Mouse (Mus musculus): Measurements from ENCODE around the gene Iqch. TPM values are rescaled to one million over a fixed set of nuclear protein-coding genes. Genes with fewer than 3 reads are reported as not detected.

Iqch gene
- polyA plus RNA-seq, 1 experiment from 2014 or later: not detected

DNA sequence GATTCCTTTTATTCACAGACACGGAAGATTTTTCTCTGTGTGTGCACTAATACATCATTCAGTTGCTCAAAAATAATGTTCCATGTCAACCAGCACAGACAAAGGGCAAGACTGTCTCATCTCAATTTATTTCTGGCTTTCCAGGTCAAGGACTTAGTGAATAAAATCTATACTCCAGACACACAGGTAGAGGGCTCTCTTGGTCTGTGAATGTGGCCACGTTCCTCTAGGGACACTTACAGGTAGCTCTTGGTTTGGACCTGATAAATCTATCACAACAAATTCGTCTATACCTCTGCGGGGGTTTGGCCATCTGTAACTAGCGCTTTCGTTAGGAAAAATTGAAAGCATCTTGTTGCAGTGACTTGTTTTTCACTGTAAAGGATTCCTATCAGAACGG, 29.4 kb downstream of the Iqch start:
- no peak overlapping the region for H3K9ac ChIP-seq (replicated peaks; ENCODE audit: low read length)
- no peak overlapping the region for H3K27ac ChIP-seq (ENCODE audit: low read length)
- H3K4me3 ChIP-seq (ENCODE audit: low read length): no peak overlapping the region
- no peaks in the 10 kb centered on the region for H3K36me3 ChIP-seq (ENCODE audit: insufficient read depth, low read length)
- no peak for ATAC-seq (ENCODE audit: low FRiP score, low TSS enrichment)
- H3K4me1 ChIP-seq (ENCODE audit: insufficient read depth, low read length): peaks cover 24% of the 10 kb centered on the region
- H3K4me2 ChIP-seq (replicated peaks; ENCODE audit: low read depth, low read length): no peak overlapping the region
- no peaks in the 10 kb centered on the region for H3K27me3 ChIP-seq (ENCODE audit: insufficient read depth, low read length)
- no peaks in the 10 kb centered on the region for H3K9me3 ChIP-seq (ENCODE audit: low read length)
- 68% methylated on average over 7 of the region's 7 CpGs for WGBS

DNA sequence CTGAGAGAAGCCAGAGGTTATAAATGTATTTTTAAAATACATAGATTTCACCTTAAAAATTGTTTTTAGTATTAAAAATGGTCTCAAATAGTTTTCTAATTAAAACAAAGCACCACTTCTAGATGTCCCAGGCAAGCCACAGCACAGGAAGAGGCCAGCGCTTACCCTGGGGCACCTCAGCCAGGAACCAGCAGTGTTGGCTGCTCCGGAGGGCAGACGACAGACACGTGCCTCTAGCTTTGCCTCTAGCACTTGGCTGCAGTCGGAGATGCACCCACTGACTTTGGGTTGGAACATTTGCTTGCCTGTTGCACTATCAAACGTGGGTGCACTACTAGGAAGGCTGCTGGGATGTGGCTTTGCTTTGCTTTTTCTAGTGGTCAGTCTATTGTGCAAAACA, 30.4 kb downstream of the Iqch start:
- no peaks in the 10 kb centered on the region for H3K27me3 ChIP-seq (ENCODE audit: insufficient read depth, low read length)
- H3K9ac ChIP-seq (replicated peaks; ENCODE audit: low read length): no peak overlapping the region
- WGBS: 28% methylated on average over 6 of the region's 6 CpGs
- H3K4me1 ChIP-seq (ENCODE audit: insufficient read depth, low read length): peaks cover 24% of the 10 kb centered on the region
- no peaks in the 10 kb centered on the region for H3K9me3 ChIP-seq (ENCODE audit: low read length)
- no peak overlapping the region for H3K4me2 ChIP-seq (replicated peaks; ENCODE audit: low read depth, low read length)
- no peak overlapping the region for H3K4me3 ChIP-seq (ENCODE audit: low read length)
- H3K36me3 ChIP-seq (ENCODE audit: insufficient read depth, low read length): no peaks in the 10 kb centered on the region
- ATAC-seq (ENCODE audit: low FRiP score, low TSS enrichment): no peak
- H3K27ac ChIP-seq (ENCODE audit: low read length): no peak overlapping the region

DNA sequence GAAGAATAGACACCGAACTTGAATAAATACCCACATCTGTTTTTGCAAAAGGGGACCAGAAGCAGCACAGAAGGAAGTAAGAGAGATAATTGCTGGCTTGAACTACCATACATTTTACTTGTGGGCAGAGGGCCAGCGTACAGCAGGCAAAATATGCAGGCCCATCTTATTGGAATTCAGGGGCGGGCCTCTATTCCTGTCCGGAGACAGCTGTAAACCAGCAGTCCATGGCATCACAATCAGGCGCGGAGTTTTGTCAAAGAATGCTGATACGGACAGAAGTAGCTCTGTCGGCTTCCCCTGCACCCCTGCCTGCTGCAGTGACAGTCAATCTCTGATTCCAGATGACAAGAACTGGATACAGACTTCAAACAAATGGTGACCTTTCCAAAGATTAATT, 33.5 kb downstream of the Iqch start:
- Histone ChIP-seq H3K36me3 (ENCODE audit: insufficient read depth, low read length) (no peaks in the 10 kb centered on the region), H3K4me3 (ENCODE audit: low read length) (no peak overlapping the region), H3K4me1 (ENCODE audit: insufficient read depth, low read length) (peaks cover 24% of the 10 kb centered on the region), H3K4me2 (replicated peaks; ENCODE audit: low read depth, low read length) (peak overlapping the region; percentile 8; the same call in 1 of the 2 replicates), H3K27me3 (ENCODE audit: insufficient read depth, low read length) (no peaks in the 10 kb centered on the region), H3K9ac (replicated peaks; ENCODE audit: low read length) (no peak overlapping the region), H3K9me3 (ENCODE audit: low read length) (no peaks in the 10 kb centered on the region), H3K27ac (ENCODE audit: low read length) (no peak overlapping the region)
- ATAC-seq (ENCODE audit: low FRiP score, low TSS enrichment): no peak
- WGBS: 26% methylated on average over 8 of the region's 8 CpGs

DNA sequence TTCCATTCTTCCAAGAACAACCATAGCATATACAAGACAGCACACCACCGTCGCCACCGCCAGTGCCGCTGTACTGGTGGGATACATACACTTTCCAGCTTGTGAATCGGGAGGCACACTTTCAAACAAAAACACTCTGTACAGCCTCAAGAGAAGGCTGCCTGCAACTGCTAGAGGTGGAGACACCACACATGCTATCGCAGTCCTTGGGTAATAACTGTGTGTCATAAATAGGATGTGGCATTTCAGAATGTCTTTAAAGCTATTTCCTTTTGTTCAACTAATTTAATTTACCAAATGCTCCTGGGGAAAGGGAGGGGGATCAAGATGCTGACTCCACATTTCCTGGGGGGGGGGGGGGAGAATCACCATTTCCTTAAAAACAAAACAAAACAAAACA, 34.0 kb downstream of the Iqch start:
- no peak for ATAC-seq (ENCODE audit: low FRiP score, low TSS enrichment)
- Histone ChIP-seq H3K36me3 (ENCODE audit: insufficient read depth, low read length) (no peaks in the 10 kb centered on the region), H3K9ac (replicated peaks; ENCODE audit: low read length) (no peak overlapping the region), H3K27ac (ENCODE audit: low read length) (0 out of 2 replicates have a peak overlapping the region, but pooled peaks have one; percentile 10), H3K4me3 (ENCODE audit: low read length) (no peak overlapping the region), H3K9me3 (ENCODE audit: low read length) (no peaks in the 10 kb centered on the region), H3K27me3 (ENCODE audit: insufficient read depth, low read length) (no peaks in the 10 kb centered on the region), H3K4me2 (replicated peaks; ENCODE audit: low read depth, low read length) (peak overlapping the region; percentile 8; the same call in 1 of the 2 replicates), H3K4me1 (ENCODE audit: insufficient read depth, low read length) (peaks cover 24% of the 10 kb centered on the region)
- WGBS: 72% methylated on average over 6 of the region's 6 CpGs

DNA sequence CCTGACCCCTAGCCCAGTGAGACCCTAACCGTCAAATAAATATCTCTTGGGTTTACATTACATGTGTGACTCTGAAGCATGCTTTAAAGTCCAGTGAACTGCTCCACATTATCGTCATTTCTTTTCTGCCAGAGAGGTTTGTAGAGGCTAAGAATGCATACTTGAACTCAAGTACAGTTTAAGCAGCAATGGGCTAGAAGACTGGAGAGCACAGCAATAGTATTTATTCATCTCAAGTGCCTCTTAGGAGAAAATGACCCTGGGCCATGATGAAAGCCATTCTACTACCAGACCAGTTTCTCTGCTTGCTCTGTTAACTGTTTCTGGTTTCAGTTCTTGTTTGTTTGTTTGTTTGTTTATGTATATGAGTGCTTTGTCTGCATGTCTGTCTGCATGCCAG, 38.9 kb downstream of the Iqch start:
- Histone ChIP-seq H3K9me3 (ENCODE audit: low read length) (no peaks in the 10 kb centered on the region), H3K36me3 (ENCODE audit: insufficient read depth, low read length) (no peaks in the 10 kb centered on the region), H3K27ac (ENCODE audit: low read length) (no peak overlapping the region), H3K9ac (replicated peaks; ENCODE audit: low read length) (no peak overlapping the region), H3K27me3 (ENCODE audit: insufficient read depth, low read length) (no peaks in the 10 kb centered on the region), H3K4me1 (ENCODE audit: insufficient read depth, low read length) (peaks cover 4% of the 10 kb centered on the region; the same call in 1 of the 2 replicates), H3K4me3 (ENCODE audit: low read length) (no peak overlapping the region), H3K4me2 (replicated peaks; ENCODE audit: low read depth, low read length) (no peak overlapping the region)
- 82% methylated on average over 2 of the region's 2 CpGs for WGBS
- no peak for ATAC-seq (ENCODE audit: low FRiP score, low TSS enrichment)

DNA sequence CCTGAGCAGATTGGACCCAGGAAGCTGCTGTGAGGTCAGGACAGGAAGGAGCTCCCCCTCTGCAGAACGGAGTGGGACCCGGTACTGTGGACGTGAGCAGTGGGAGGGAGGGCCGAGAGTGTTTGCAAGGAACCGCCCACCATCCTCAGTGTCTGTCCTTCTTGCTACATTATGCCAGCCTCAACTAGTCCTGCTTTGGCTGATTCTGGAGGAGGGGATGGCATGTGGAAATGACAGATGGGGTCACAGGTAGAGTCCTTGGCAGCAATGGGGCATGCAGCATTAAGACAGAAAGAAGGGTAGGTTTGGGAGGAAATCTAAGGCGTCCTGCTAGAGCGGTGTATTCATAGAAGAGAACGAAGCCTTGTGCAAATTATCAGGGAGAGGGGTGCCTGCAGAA, 40.4 kb downstream of the Iqch start:
- Histone ChIP-seq H3K27me3 (ENCODE audit: insufficient read depth, low read length) (no peaks in the 10 kb centered on the region), H3K36me3 (ENCODE audit: insufficient read depth, low read length) (no peaks in the 10 kb centered on the region), H3K4me3 (ENCODE audit: low read length) (no peak overlapping the region), H3K4me2 (replicated peaks; ENCODE audit: low read depth, low read length) (no peak overlapping the region), H3K27ac (ENCODE audit: low read length) (no peak overlapping the region), H3K4me1 (ENCODE audit: insufficient read depth, low read length) (no peaks in the 10 kb centered on the region), H3K9me3 (ENCODE audit: low read length) (no peaks in the 10 kb centered on the region), H3K9ac (replicated peaks; ENCODE audit: low read length) (no peak overlapping the region)
- no peak for ATAC-seq (ENCODE audit: low FRiP score, low TSS enrichment)
- WGBS: 58% methylated on average over 8 of the region's 8 CpGs

DNA sequence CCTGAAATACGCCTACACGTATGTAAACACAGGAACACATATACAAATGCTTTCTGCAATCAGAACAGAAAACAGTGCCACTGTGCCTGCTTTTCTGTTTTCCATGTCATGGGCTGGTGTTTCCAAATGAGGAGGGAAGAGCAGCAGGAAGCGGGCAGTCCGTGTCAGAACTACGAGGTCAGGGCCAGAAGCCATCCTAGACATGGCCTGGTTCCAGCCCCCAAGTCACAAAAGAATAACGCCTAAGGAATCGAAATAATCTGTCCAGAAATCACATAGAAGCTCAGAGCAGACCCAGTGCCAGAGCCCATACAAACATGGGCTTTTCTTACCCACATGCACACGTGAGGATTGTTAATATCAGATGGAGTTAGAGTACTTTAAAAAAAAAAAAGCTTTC, 45.4 kb downstream of the Iqch start:
- H3K9ac ChIP-seq (replicated peaks; ENCODE audit: low read length): no peak overlapping the region
- H3K4me2 ChIP-seq (replicated peaks; ENCODE audit: low read depth, low read length): no peak overlapping the region
- H3K4me1 ChIP-seq (ENCODE audit: insufficient read depth, low read length): no peaks in the 10 kb centered on the region
- ATAC-seq (ENCODE audit: low FRiP score, low TSS enrichment): no peak
- no peaks in the 10 kb centered on the region for H3K27me3 ChIP-seq (ENCODE audit: insufficient read depth, low read length)
- H3K36me3 ChIP-seq (ENCODE audit: insufficient read depth, low read length): no peaks in the 10 kb centered on the region
- H3K4me3 ChIP-seq (ENCODE audit: low read length): no peak overlapping the region
- no peak overlapping the region for H3K27ac ChIP-seq (ENCODE audit: low read length)
- WGBS: 72% methylated on average over 8 of the region's 8 CpGs
- no peaks in the 10 kb centered on the region for H3K9me3 ChIP-seq (ENCODE audit: low read length)

DNA sequence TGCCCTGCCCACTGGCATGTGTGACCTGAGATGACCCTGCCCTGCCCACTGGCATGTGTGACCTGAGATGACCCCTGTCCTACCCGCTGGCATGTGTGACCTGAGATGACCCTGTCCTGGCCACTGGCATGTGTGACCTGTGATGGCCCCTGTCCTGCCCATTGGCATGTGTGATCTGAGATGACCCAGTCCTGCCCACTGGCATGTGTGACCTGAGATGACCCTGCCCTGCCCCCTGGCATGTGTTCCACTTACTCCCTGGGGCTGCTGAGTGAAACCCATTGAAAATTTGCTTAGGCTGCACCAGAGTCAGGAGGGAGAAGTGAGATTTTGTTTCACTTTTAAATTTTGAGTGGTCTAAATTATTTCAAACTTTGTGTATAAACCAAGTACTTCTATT, 46.0 kb downstream of the Iqch start:
- H3K27me3 ChIP-seq (ENCODE audit: insufficient read depth, low read length): no peaks in the 10 kb centered on the region
- no peak overlapping the region for H3K4me3 ChIP-seq (ENCODE audit: low read length)
- H3K4me2 ChIP-seq (replicated peaks; ENCODE audit: low read depth, low read length): no peak overlapping the region
- no peaks in the 10 kb centered on the region for H3K4me1 ChIP-seq (ENCODE audit: insufficient read depth, low read length)
- H3K27ac ChIP-seq (ENCODE audit: low read length): no peak overlapping the region
- H3K9me3 ChIP-seq (ENCODE audit: low read length): no peaks in the 10 kb centered on the region
- WGBS: 82% methylated on average over 1 of the region's 1 CpGs
- H3K36me3 ChIP-seq (ENCODE audit: insufficient read depth, low read length): no peaks in the 10 kb centered on the region
- H3K9ac ChIP-seq (replicated peaks; ENCODE audit: low read length): no peak overlapping the region
- ATAC-seq (ENCODE audit: low FRiP score, low TSS enrichment): no peak

DNA sequence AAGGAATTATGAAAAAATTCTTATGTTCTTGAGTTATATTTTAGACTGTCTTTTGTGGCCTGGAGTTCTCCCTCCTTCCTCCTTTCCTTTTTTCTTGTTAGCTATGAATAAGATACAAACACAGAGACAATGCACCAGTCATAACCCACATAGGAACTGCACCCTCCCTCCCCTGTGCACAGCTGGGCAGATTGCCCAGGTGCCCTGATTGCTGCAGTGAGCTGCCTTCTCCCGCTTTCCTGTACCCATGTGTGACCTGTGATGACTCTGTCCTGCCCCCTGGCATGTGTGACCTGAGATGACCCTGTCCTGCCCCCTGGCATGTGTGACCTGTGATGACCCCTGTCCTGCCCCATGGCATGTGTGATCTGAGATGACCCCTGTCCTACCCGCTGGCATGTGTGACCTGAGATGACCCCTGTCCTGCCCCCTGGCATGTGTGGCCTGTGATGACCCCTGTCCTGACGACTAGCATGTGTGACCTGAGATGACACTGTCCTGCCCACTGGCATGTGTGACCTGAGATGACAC, 46.8 kb downstream of the Iqch start:
- H3K36me3 ChIP-seq (ENCODE audit: insufficient read depth, low read length): no peaks in the 10 kb centered on the region
- ATAC-seq (ENCODE audit: low FRiP score, low TSS enrichment): no peak
- H3K27ac ChIP-seq (ENCODE audit: low read length): no peak overlapping the region
- H3K4me2 ChIP-seq (replicated peaks; ENCODE audit: low read depth, low read length): no peak overlapping the region
- H3K4me1 ChIP-seq (ENCODE audit: insufficient read depth, low read length): no peaks in the 10 kb centered on the region
- H3K27me3 ChIP-seq (ENCODE audit: insufficient read depth, low read length): no peaks in the 10 kb centered on the region
- no peak overlapping the region for H3K9ac ChIP-seq (replicated peaks; ENCODE audit: low read length)
- WGBS: 74% methylated on average over 3 of the region's 3 CpGs
- no peak overlapping the region for H3K4me3 ChIP-seq (ENCODE audit: low read length)
- no peaks in the 10 kb centered on the region for H3K9me3 ChIP-seq (ENCODE audit: low read length)

DNA sequence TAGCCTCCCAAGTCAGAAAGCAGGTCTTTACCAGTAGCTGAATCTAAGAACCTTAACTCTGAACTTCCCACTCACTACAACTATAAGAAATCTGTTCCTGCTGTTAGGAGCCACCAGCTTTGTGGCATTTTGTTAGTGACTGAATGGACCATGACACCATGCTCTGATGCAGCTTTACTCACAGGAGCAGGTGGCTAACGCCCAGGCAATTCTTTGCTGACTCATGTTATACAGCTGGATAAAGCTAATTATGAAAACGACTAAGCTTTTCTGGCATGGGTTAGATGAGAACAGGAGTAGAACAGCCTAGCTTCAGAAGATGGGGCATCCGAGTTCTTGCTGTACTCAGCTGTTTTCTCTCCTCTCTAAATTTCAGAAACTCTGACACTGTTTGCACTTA, 48.7 kb downstream of the Iqch start:
- Histone ChIP-seq H3K4me2 (replicated peaks; ENCODE audit: low read depth, low read length) (no peak overlapping the region), H3K9me3 (ENCODE audit: low read length) (no peaks in the 10 kb centered on the region), H3K36me3 (ENCODE audit: insufficient read depth, low read length) (no peaks in the 10 kb centered on the region), H3K27me3 (ENCODE audit: insufficient read depth, low read length) (no peaks in the 10 kb centered on the region), H3K4me3 (ENCODE audit: low read length) (no peak overlapping the region), H3K9ac (replicated peaks; ENCODE audit: low read length) (no peak overlapping the region), H3K4me1 (ENCODE audit: insufficient read depth, low read length) (no peaks in the 10 kb centered on the region), H3K27ac (ENCODE audit: low read length) (no peak overlapping the region)
- 69% methylated on average over 3 of the region's 3 CpGs for WGBS
- ATAC-seq (ENCODE audit: low FRiP score, low TSS enrichment): no peak

Data from kidney, embryonic 16.5 days (tissue).